Mouse (Mus musculus): Measurements from ENCODE around the gene Cdc34.

GRCm38 (mm10) chr10:79713163-79713562 is 31.2 kb downstream of the Cdc34 start:
- TF ChIP-seq CTCF (IDR thresholded peaks at IDR 0.05; ENCODE audit: insufficient read depth, low read length) (no peak), POLR2A (IDR thresholded peaks at IDR 0.05; ENCODE audit: borderline replicate concordance, extremely low read depth, low read depth, low read length) (peak; percentile 15; the same call in 1 of the 2 replicates)
